Mouse (Mus musculus): ENCODE data around the gene Rnf180. TPM values are rescaled to one million over a fixed set of nuclear protein-coding genes. Genes with fewer than 3 reads are reported as not detected.

Rnf180 gene
- total RNA-seq (2012; rRNA removed) = 0.13 TPM in 2 replicates
- 0.31 TPM in 1 of 2 replicates, not detected in the other for total RNA-seq (2014; rRNA removed)
- 0.19 and 0.66 TPM in 2 replicates for polyA plus RNA-seq (2012; ENCODE audit: insufficient read length, low read depth)

DNA sequence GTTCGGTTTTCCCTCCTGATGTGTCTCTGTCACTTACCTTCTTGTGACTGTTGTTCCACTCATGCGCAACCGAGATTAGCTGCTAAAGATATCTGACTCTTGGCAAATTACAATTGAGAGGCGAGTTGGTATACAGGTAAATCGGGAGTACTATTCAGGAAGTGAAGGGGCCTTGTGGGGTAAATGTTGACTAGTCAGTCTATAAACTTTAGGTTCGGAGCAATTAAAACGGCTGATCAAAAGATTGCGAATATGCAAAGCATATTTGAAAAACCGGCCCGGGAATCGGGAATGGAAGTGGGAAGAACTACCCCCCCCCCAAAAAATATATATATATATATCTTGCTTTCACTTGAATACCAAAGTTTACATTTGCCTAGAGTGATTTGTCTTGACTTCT is at the start of gene Rnf180:
Gene Rnf180 (minus strand): TSS at position 101 of the 400 bp plus-strand sequence.
- no peaks in the 10 kb centered on the region for H3K27me3 ChIP-seq (replicated peaks)
- in situ Hi-C loops (cut with MboI; ENCODE audit: low pct_ligation_motif_present, low pct_unique_long_range_greater_than_20kb, low sequenced_read_pairs) = no loop called here
- peaks cover 9 to 39% of the 10 kb centered on the region in 2 experiments; a peak in 2 of 4 replicates for H3K4me1 ChIP-seq (ENCODE audit: control insufficient read depth in 1 of 2, insufficient read depth in 2 of 2)
- no peak within 1 kb of the TSS for H3K27ac ChIP-seq (ENCODE audit: insufficient read depth, low read depth)
- no peak within 1 kb of the TSS for H3K4me2 ChIP-seq (ENCODE audit: insufficient read depth, low read depth, poor library complexity, severe bottlenecking)
- H3K36me3 ChIP-seq (replicated peaks in 1 of 2; ENCODE audit: control insufficient read depth in 1 of 2, insufficient read depth in 1 of 2, low read length in 1 of 2) = no peaks in the 10 kb centered on the region
- peaks cover 6% of the 10 kb centered on the region for H3K9me3 ChIP-seq (replicated peaks; ENCODE audit: low read length)
- no peak for DNase-seq (ENCODE audit: extremely low read depth)
- dilution Hi-C loops (cut with MboI; ENCODE audit: extremely low pct_ligation_motif_present, extremely low pct_unique_long_range_greater_than_20kb, low sequenced_read_pairs) = no loop called here
- TF ChIP-seq USF1 (IDR thresholded peaks at IDR 0.05; ENCODE audit: low read depth, low read length) (no peak), MAFK (IDR thresholded peaks at IDR 0.05; ENCODE audit: insufficient replicate concordance, low read length) (no peak), NRF1 (IDR thresholded peaks at IDR 0.05; ENCODE audit: low read depth, low read length) (no peak), CHD1 (IDR thresholded peaks at IDR 0.05; ENCODE audit: low read depth, low read length) (no peak), POLR2A (IDR thresholded peaks at IDR 0.05; ENCODE audit: low read depth, low read length) (no peak), EP300 (IDR thresholded peaks at IDR 0.05; ENCODE audit: low read length) (no peak), TCF12 (IDR thresholded peaks at IDR 0.05; ENCODE audit: low read depth, low read length) (no peak), PAX5 (IDR thresholded peaks at IDR 0.05; ENCODE audit: low read length) (no peak)
- H3K79me2 ChIP-seq (replicated peaks; ENCODE audit: control insufficient read depth, extremely low read depth, insufficient read depth, poor library complexity, severe bottlenecking) = no peaks in the 10 kb centered on the region
- no peak within 1 kb of the TSS for H3K9ac ChIP-seq (ENCODE audit: insufficient read depth, low read depth)
- no peak within 1 kb of the TSS for H3K4me3 ChIP-seq (replicated peaks in 1 of 3; ENCODE audit: low read depth in 2 of 3, low read length in 2 of 3, poor library complexity in 1 of 3)

DNA sequence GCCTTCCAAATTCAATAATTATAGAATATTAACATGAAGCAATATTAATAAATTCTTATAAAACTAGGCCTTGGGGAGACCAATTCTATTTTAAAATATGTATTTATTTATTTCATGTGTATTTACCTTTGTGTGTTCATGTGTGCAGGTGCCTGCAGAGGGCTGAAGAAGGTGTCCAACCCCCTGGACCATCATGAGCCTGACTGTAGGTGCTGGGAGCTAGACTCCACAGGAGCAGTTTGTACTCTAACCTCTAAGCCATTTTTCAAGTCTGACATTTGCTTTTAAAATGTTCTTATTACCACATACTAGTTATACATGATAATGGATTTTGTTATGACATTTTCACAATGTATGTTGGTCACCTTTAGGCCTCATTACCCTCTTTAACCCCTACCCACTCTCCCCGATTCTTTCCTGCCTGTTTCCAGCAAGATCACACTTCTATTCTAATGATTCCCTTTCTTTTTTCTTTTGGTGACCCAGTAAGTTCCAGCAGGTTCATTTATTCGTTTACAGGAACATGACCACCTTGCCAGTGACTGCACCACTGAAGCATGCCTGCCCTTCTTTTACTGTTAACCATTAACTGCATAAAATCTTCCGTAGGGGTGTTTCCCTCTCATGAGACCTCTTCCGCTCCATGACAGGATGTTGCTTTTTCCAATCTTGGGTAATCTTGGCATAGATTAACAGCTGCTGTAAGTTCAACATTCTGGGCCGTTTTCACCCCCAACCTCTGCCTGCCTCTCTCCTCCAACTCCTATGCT is 36.8 kb upstream of the Rnf180 start:
- Histone ChIP-seq H3K9me3 (replicated peaks; ENCODE audit: low read length) (no peaks in the 10 kb centered on the region), H3K4me2 (ENCODE audit: insufficient read depth, low read depth, poor library complexity, severe bottlenecking) (no peak overlapping the region), H3K27me3 (replicated peaks) (no peaks in the 10 kb centered on the region), H3K27ac (ENCODE audit: insufficient read depth, low read depth) (no peak overlapping the region), H3K36me3 (replicated peaks in 1 of 2; ENCODE audit: control insufficient read depth in 1 of 2, insufficient read depth in 1 of 2, low read length in 1 of 2) (no peaks in the 10 kb centered on the region), H3K9ac (ENCODE audit: insufficient read depth, low read depth) (no peak overlapping the region), H3K4me1 (ENCODE audit: control insufficient read depth in 1 of 2, insufficient read depth in 2 of 2) (no peaks in the 10 kb centered on the region), H3K79me2 (replicated peaks; ENCODE audit: control insufficient read depth, extremely low read depth, insufficient read depth, poor library complexity, severe bottlenecking) (no peaks in the 10 kb centered on the region), H3K4me3 (replicated peaks in 1 of 3; ENCODE audit: low read depth in 2 of 3, low read length in 2 of 3, poor library complexity in 1 of 3) (no peak overlapping the region)
- TF ChIP-seq KAT2A (IDR thresholded peaks at IDR 0.05; ENCODE audit: insufficient replicate concordance, low read length) = no peak
- TF ChIP-seq ELF1 (IDR thresholded peaks at IDR 0.05; ENCODE audit: low read depth, low read length) = no peak
- TF ChIP-seq MEF2A (IDR thresholded peaks at IDR 0.05; ENCODE audit: borderline replicate concordance, low read depth, low read length) = no peak
- no peak for TF ChIP-seq USF1 (IDR thresholded peaks at IDR 0.05; ENCODE audit: low read depth, low read length)
- no peak for TF ChIP-seq JUN (IDR thresholded peaks at IDR 0.05; ENCODE audit: insufficient read depth, low read depth, low read length)
- no peak for TF ChIP-seq PAX5 (IDR thresholded peaks at IDR 0.05; ENCODE audit: low read length)
- TF ChIP-seq HCFC1 (IDR thresholded peaks at IDR 0.05; ENCODE audit: low read depth, low read length) = no peak
- TF ChIP-seq NELFE (IDR thresholded peaks at IDR 0.05; ENCODE audit: low read depth, low read length) = no peak
- no peak for TF ChIP-seq USF2 (conservative IDR thresholded peaks at IDR 0.05; ENCODE audit: low read depth, low read length)
- TF ChIP-seq MXI1 (IDR thresholded peaks at IDR 0.05; ENCODE audit: low read depth, low read length) = no peak
- no peak for TF ChIP-seq MAFK (IDR thresholded peaks at IDR 0.05; ENCODE audit: insufficient replicate concordance, low read length)
- no peak for TF ChIP-seq ZC3H11A (IDR thresholded peaks at IDR 0.05; ENCODE audit: low read depth, low read length)
- TF ChIP-seq POLR2A (IDR thresholded peaks at IDR 0.05; ENCODE audit: low read depth, low read length) = no peak
- no peak for TF ChIP-seq NRF1 (IDR thresholded peaks at IDR 0.05; ENCODE audit: low read depth, low read length)
- no peak for TF ChIP-seq SMC3 (IDR thresholded peaks at IDR 0.05; ENCODE audit: low read depth, low read length)
- TF ChIP-seq BHLHE40 (IDR thresholded peaks at IDR 0.05; ENCODE audit: low read depth, low read length) = no peak
- no peak for DNase-seq (ENCODE audit: extremely low read depth)
- in situ Hi-C loops (cut with MboI; ENCODE audit: low pct_ligation_motif_present, low pct_unique_long_range_greater_than_20kb, low sequenced_read_pairs) (no loop called here), dilution Hi-C loops (cut with MboI; ENCODE audit: extremely low pct_ligation_motif_present, extremely low pct_unique_long_range_greater_than_20kb, low sequenced_read_pairs) (no loop called here)
